Mouse (Mus musculus) liver, embryonic 14.5 days (tissue): ENCODE data around the gene Tstd1.

ENCODE experiments used
- CTCF ChIP-seq: IDR thresholded peaks from 2 replicates; pipeline ENCODE4 v1.5.1; 2016; ENCODE audit warnings: antibody characterized with exemption, low read depth, control low read depth
- EP300 ChIP-seq: IDR thresholded peaks from 2 replicates; pipeline ENCODE4 v1.6.1; 2016; ENCODE audit warnings: antibody characterized with exemption, low read depth

DNA sequence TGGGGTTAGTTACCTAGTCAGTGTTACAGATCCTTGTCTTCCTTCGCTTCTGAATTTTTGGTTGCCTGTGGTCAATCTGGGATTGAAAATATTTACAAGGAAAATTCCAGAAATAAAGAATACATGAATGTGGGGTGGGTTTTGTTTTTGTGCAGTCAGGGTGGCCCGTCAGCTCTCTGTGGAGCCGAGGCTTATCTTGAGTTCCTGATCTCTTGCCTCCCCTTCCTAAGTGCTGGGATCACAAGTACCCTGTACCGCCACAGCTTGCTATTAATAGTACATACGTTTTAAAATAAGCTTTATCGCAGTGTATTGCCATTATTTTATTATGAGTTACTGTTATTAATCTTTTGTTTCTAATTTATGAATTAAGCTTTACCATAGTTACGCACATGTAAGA is 28.2 kb downstream of the Tstd1 start:
- TF ChIP-seq CTCF (no peak), EP300 (no peak)
